In genomic region chr4:133042651-133043635, GRCm38 (mm10) we compare ENCODE assay signal across 8 mouse cellular contexts. TPM values are rescaled to one million over a fixed set of nuclear protein-coding genes. Genes with fewer than 3 reads are reported as not detected.
DNase-seq lines count a peak whose midpoint lies in the region; ATAC-seq and TF ChIP-seq lines count a peak whose summit lies in the region.

No protein-coding gene starts in this region.

- TF ChIP-seq CTCF in MEL (IDR thresholded peaks at IDR 0.05 in 2 of 3, conservative IDR thresholded peaks at IDR 0.05 in 1 of 3; ENCODE audit: control insufficient read depth in 1 of 3, insufficient read depth in 1 of 3, low read depth in 2 of 3, low read length in 3 of 3, poor library complexity in 1 of 3, severe bottlenecking in 1 of 3) = no peak

- no peaks in the 10 kb centered on the region for H3K79me2 ChIP-seq in MEL (ENCODE audit: control insufficient read depth, insufficient read depth, low read length, poor library complexity)

- no peak overlapping the region for H3K27ac ChIP-seq in MEL (ENCODE audit: control insufficient read depth, low read depth, low read length)
- peak overlapping the region; percentile 87 for H3K27ac ChIP-seq in embryonic facial prominence, embryonic 12.5 days
- H3K27ac ChIP-seq in hindbrain, embryonic 15.5 days (replicated peaks) = peak overlapping the region; percentile 84
- no peak overlapping the region; the same call in 1 of the 2 replicates for H3K27ac ChIP-seq in liver, embryonic 15.5 days (replicated peaks)

- H3K4me2 ChIP-seq in embryonic facial prominence, embryonic 12.5 days (replicated peaks) = peak overlapping the region; percentile 46
- peak overlapping the region; percentile 99 for H3K4me2 ChIP-seq in hindbrain, embryonic 15.5 days
- peak overlapping the region; percentile 31 for H3K4me2 ChIP-seq in liver, embryonic 15.5 days

- no peak for TF ChIP-seq RAD21 in MEL (IDR thresholded peaks at IDR 0.05; ENCODE audit: low read depth, low read length)

- H3K36me3 ChIP-seq in MEL (ENCODE audit: control insufficient read depth in 1 of 2, insufficient read depth in 2 of 2, low read length in 2 of 2) = peaks cover 0 to 2% of the 10 kb centered on the region in 2 experiments; a peak in 1 of 4 replicates
- H3K36me3 ChIP-seq in embryonic facial prominence, embryonic 12.5 days = no peaks in the 10 kb centered on the region
- no peaks in the 10 kb centered on the region for H3K36me3 ChIP-seq in hindbrain, embryonic 15.5 days
- no peaks in the 10 kb centered on the region for H3K36me3 ChIP-seq in liver, embryonic 15.5 days (replicated peaks)

- H3K4me1 ChIP-seq in MEL (ENCODE audit: control insufficient read depth in 1 of 2, insufficient read depth in 2 of 2, low read length in 2 of 2) = peaks cover 6 to 11% of the 10 kb centered on the region in 2 experiments; a peak in 2 of 4 replicates
- H3K4me1 ChIP-seq in embryonic facial prominence, embryonic 12.5 days = peaks cover 93% of the 10 kb centered on the region
- H3K4me1 ChIP-seq in hindbrain, embryonic 15.5 days (replicated peaks) = peaks cover 100% of the 10 kb centered on the region
- H3K4me1 ChIP-seq in liver, embryonic 15.5 days (replicated peaks) = peaks cover 85% of the 10 kb centered on the region

- WGBS in embryonic facial prominence, embryonic 12.5 days = 3% methylated on average over 28 of the region's 28 CpGs
- 7% methylated on average over 28 of the region's 28 CpGs for WGBS in hindbrain, embryonic 15.5 days
- 23% methylated on average over 28 of the region's 28 CpGs for WGBS in liver, embryonic 15.5 days (ENCODE audit: insufficient replicate concordance)

- H3K4me3 ChIP-seq in MEL (ENCODE audit: control insufficient read depth in 1 of 2, insufficient read depth in 1 of 2, low read depth in 2 of 2, low read length in 2 of 2) = no peak overlapping the region
- H3K4me3 ChIP-seq in embryonic facial prominence, embryonic 12.5 days = peak overlapping the region; percentile 6; the same call in 1 of the 2 replicates
- peak overlapping the region; percentile 22 for H3K4me3 ChIP-seq in hindbrain, embryonic 15.5 days
- H3K4me3 ChIP-seq in liver, embryonic 15.5 days (replicated peaks) = no peak overlapping the region

- H3K27me3 ChIP-seq in MEL (ENCODE audit: control insufficient read depth in 1 of 2, insufficient read depth in 2 of 2, low read length in 2 of 2) = no peaks in the 10 kb centered on the region
- no peaks in the 10 kb centered on the region for H3K27me3 ChIP-seq in embryonic facial prominence, embryonic 12.5 days
- no peaks in the 10 kb centered on the region for H3K27me3 ChIP-seq in hindbrain, embryonic 15.5 days
- peaks cover 59% of the 10 kb centered on the region for H3K27me3 ChIP-seq in liver, embryonic 15.5 days

- intact Hi-C loops in heart, postnatal 14 days (cut with DNase I) = no loop called here

- peak; percentile 56 to 57 for DNase-seq in heart, adult 18-20 months
- no peak for DNase-seq in heart, postnatal 14 days
- DNase-seq in MEL (ENCODE audit: low read depth, low spot score) = peak; percentile 13
- DNase-seq in right cerebral cortex, postnatal 4 days = peak; percentile 56
- DNase-seq in spleen, postnatal 10 days (ENCODE audit: low spot score in 2 of 2) = no peak

- no peak for TF ChIP-seq POLR2A in MEL (IDR thresholded peaks at IDR 0.05; ENCODE audit: control insufficient read depth in 1 of 2, insufficient read depth in 1 of 2, low read depth in 1 of 2, low read length in 2 of 2, poor library complexity in 1 of 2)

- ATAC-seq in embryonic facial prominence, embryonic 12.5 days (ENCODE audit: insufficient number of reproducible peaks, insufficient read depth, low FRiP score, low TSS enrichment) = 0 out of 2 replicates have a peak, but pooled peaks have one; percentile 6
- ATAC-seq in hindbrain, embryonic 15.5 days (ENCODE audit: low FRiP score, low read depth) = peak; percentile 83
- ATAC-seq in liver, embryonic 15.5 days (ENCODE audit: insufficient read depth) = peak; percentile 23; the same call in 1 of the 2 replicates

- no peak for TF ChIP-seq EP300 in MEL (IDR thresholded peaks at IDR 0.05; ENCODE audit: low read depth in 1 of 2, low read length in 2 of 2)

- H3K9me3 ChIP-seq in MEL (replicated peaks; ENCODE audit: insufficient read depth, low read length) = no peaks in the 10 kb centered on the region
- H3K9me3 ChIP-seq in embryonic facial prominence, embryonic 12.5 days = no peaks in the 10 kb centered on the region
- no peaks in the 10 kb centered on the region for H3K9me3 ChIP-seq in hindbrain, embryonic 15.5 days
- H3K9me3 ChIP-seq in liver, embryonic 15.5 days (replicated peaks) = no peaks in the 10 kb centered on the region

- no peak overlapping the region for H3K9ac ChIP-seq in MEL (ENCODE audit: control insufficient read depth, low read depth, low read length, poor library complexity, severe bottlenecking)
- peak overlapping the region; percentile 37 for H3K9ac ChIP-seq in embryonic facial prominence, embryonic 12.5 days
- H3K9ac ChIP-seq in hindbrain, embryonic 15.5 days = peak overlapping the region; percentile 15; the same call in 1 of the 2 replicates
- no peak overlapping the region for H3K9ac ChIP-seq in liver, embryonic 15.5 days

TF ChIP-seq in MEL, 35 proteins besides CTCF, POLR2A, EP300 and RAD21:
- no peak for TF ChIP-seq GABPA (IDR thresholded peaks at IDR 0.05; ENCODE audit: low read depth, low read length)
- no peak for TF ChIP-seq TAL1 (IDR thresholded peaks at IDR 0.05; ENCODE audit: low read length)
- no peak for TF ChIP-seq RCOR1 (IDR thresholded peaks at IDR 0.05; ENCODE audit: low read depth, low read length)
- TF ChIP-seq ZC3H11A (IDR thresholded peaks at IDR 0.05; ENCODE audit: low read depth, low read length) = no peak
- TF ChIP-seq CHD2 (IDR thresholded peaks at IDR 0.05; ENCODE audit: low read length) = no peak
- no peak for TF ChIP-seq GATA1 (IDR thresholded peaks at IDR 0.05; ENCODE audit: low read depth, low read length)
- no peak for TF ChIP-seq USF1 (IDR thresholded peaks at IDR 0.05; ENCODE audit: low read depth, low read length)
- TF ChIP-seq MYB (IDR thresholded peaks at IDR 0.05; ENCODE audit: low read depth, low read length) = no peak
- no peak for TF ChIP-seq NELFE (IDR thresholded peaks at IDR 0.05; ENCODE audit: low read depth, low read length)
- TF ChIP-seq TBP (IDR thresholded peaks at IDR 0.05; ENCODE audit: low read depth, low read length) = no peak
- no peak for TF ChIP-seq ZMIZ1 (IDR thresholded peaks at IDR 0.05; ENCODE audit: low read depth, low read length)
- TF ChIP-seq ELF1 (IDR thresholded peaks at IDR 0.05; ENCODE audit: low read depth, low read length) = no peak
- TF ChIP-seq ZKSCAN1 (IDR thresholded peaks at IDR 0.05; ENCODE audit: low read depth, low read length) = no peak
- TF ChIP-seq POLR2AphosphoS2 (IDR thresholded peaks at IDR 0.05; ENCODE audit: low read length) = no peak
- no peak for TF ChIP-seq SMC3 (IDR thresholded peaks at IDR 0.05; ENCODE audit: low read depth, low read length)
- no peak for TF ChIP-seq JUND (IDR thresholded peaks at IDR 0.05; ENCODE audit: low read depth, low read length)
- TF ChIP-seq KAT2A (conservative IDR thresholded peaks at IDR 0.05; ENCODE audit: low read depth, low read length) = no peak
- no peak for TF ChIP-seq BHLHE40 (IDR thresholded peaks at IDR 0.05; ENCODE audit: borderline replicate concordance, low read depth, low read length)
- no peak for TF ChIP-seq MAZ (IDR thresholded peaks at IDR 0.05; ENCODE audit: low read depth, low read length)
- TF ChIP-seq MXI1 (IDR thresholded peaks at IDR 0.05; ENCODE audit: low read depth, low read length) = no peak

RNA-seq across cellular contexts. Expression of gene Ahdc1, which starts 31.9 kb away (rescaled TPM):
- 10 to 100 TPM; 36.3 to 38.5 TPM for total RNA-seq in heart, adult 18-20 months (2021)
- 10 to 100 TPM; 55.2 to 59.1 TPM for total RNA-seq in heart, postnatal 14 days (2021)
- total RNA-seq in MEL (2012; rRNA removed) = 2.5 and 2.9 TPM in 2 replicates
- 1 to 10 TPM in 1 of 2 experiments, not detected in 1; 8.8 TPM for polyA plus RNA-seq in MEL (2012; ENCODE audit: insufficient read depth in 1 of 2, insufficient read length in 2 of 2, low read depth in 1 of 2, low replicate concordance in 2 of 2, missing spikeins in 1 of 2)
- 12.7 and 14.6 TPM in 2 replicates for polyA plus RNA-seq in embryonic facial prominence, embryonic 12.5 days (2016; fragmentation: Nextera tagmentation; extraction: Ambion mirVana)
- 11.8 and 13.9 TPM in 2 replicates for polyA plus RNA-seq in hindbrain, embryonic 15.5 days (2015; fragmentation: Nextera tagmentation; extraction: Ambion mirVana)
- 1.1 and 1.3 TPM in 2 replicates for polyA plus RNA-seq in liver, embryonic 15.5 days (2015; fragmentation: Nextera tagmentation; extraction: Ambion mirVana)

Comparison
In these comparisons a context has a peak if more than half of its experiments do, and no peak if none do; other contexts are left out.
1. DNase-seq: peak in heart, adult 18-20 months (2 of 2), MEL (single experiment) and right cerebral cortex, postnatal 4 days (single experiment); none in heart, postnatal 14 days (0 of 2) and spleen, postnatal 10 days (0 of 2).
2. H3K27ac ChIP-seq: peak in embryonic facial prominence, embryonic 12.5 days (single experiment) and hindbrain, embryonic 15.5 days (single experiment); none in MEL (single experiment) and liver, embryonic 15.5 days (single experiment).
3. H3K4me3 ChIP-seq: peak in embryonic facial prominence, embryonic 12.5 days (single experiment) and hindbrain, embryonic 15.5 days (single experiment); none in MEL (0 of 2) and liver, embryonic 15.5 days (single experiment).
4. H3K9ac ChIP-seq: peak in embryonic facial prominence, embryonic 12.5 days (single experiment) and hindbrain, embryonic 15.5 days (single experiment); none in MEL (single experiment) and liver, embryonic 15.5 days (single experiment).
5. ATAC-seq: peak in every context shown above with its lines; median percentile 83 in hindbrain, embryonic 15.5 days; 23 in liver, embryonic 15.5 days; 6 in embryonic facial prominence, embryonic 12.5 days.
6. H3K4me2 ChIP-seq: peak in every context shown above with its lines; median percentile 99 in hindbrain, embryonic 15.5 days; 46 in embryonic facial prominence, embryonic 12.5 days; 31 in liver, embryonic 15.5 days.